Mouse (Mus musculus): ENCODE data around the gene Speg. TPM values are rescaled to one million over a fixed set of nuclear protein-coding genes. Genes with fewer than 3 reads are reported as not detected.
A peak's percentile ranks its signal among the peaks of the same experiment; 100 is the strongest.

Speg gene
- total RNA-seq, 2 experiments from 2014 or later, result 268 to 311 TPM

DNA sequence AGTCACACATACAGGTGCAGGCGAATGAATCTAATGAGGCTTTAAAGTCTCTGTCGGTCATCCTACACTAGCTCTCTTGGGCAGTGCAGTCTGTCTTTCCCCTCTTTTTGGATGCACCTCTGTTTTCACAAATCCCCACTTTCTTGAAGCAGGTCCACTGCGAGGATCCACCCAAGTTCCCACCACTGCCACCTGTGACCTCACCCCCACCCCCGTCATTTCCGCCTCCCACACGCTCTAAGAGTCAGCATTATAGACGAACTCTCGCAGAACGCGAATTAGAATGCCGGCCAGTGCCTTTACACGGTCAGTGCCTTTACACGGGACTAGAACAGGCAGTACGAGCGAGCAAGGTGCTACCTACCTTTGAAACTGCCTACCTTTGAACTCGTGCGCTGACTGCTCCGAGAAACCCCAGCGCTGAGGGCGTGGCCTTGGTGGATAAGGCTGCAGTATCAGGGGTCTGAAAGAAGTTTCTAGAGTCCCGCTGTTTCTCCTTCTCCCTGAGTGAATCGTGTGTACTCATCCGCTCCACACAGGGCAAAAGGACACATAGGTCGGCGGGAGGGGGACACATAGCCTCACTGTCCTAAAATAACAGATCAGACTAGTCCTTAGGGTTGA lies 5.6 kb upstream of the Speg start:
- peak; percentile 37 for DNase-seq
- peak overlapping the region; percentile 66 for H3K4me3 ChIP-seq
- intact Hi-C loops (cut with DNase I), result no loop called here
- H3K27ac ChIP-seq, result peak overlapping the region; percentile 95
- TF ChIP-seq CTCF (IDR thresholded peaks at IDR 0.05), result no peak

DNA sequence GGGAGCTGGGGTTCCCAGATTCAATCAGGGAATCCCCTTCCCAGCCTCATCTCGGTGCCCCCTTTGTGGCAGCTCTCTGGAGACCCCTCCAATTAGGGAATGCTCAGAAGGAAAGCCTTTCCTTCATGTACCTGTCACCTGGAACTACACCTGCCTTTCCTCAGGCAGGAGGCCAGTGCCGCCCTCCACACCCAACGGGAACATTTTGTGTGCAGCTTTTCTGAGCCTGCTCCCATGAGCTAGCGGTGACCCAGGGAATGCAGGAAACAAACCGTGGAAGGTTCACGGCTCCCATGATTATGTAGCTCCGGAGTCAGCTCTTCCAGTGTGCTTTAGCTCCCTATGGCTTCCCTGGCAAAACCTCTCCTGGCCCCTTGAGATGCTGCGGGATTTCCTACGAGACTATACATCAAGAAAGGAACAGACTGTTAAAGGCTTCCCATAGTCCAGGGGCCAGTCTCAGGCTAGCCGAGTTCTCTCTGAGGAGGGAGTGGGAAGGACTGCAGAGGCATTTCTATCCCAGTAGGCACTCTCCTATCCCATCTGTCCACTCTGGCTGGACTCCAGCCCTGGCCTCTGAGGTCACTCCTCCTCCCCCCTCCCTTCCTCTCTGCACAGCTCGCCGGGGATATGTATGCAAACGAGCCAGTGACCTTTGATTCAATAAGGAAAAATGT lies 5.0 kb upstream of the Speg start:
- Histone ChIP-seq H3K27ac (peak overlapping the region; percentile 95), H3K4me3 (peak overlapping the region; percentile 66)
- intact Hi-C loops (cut with DNase I), result loop anchor here (5.0 kb wide), 1 partner anchor 37 kb away; no protein-coding TSS in a partner anchor
- no peak for TF ChIP-seq CTCF (IDR thresholded peaks at IDR 0.05)
- peak; percentile 92 for DNase-seq

DNA sequence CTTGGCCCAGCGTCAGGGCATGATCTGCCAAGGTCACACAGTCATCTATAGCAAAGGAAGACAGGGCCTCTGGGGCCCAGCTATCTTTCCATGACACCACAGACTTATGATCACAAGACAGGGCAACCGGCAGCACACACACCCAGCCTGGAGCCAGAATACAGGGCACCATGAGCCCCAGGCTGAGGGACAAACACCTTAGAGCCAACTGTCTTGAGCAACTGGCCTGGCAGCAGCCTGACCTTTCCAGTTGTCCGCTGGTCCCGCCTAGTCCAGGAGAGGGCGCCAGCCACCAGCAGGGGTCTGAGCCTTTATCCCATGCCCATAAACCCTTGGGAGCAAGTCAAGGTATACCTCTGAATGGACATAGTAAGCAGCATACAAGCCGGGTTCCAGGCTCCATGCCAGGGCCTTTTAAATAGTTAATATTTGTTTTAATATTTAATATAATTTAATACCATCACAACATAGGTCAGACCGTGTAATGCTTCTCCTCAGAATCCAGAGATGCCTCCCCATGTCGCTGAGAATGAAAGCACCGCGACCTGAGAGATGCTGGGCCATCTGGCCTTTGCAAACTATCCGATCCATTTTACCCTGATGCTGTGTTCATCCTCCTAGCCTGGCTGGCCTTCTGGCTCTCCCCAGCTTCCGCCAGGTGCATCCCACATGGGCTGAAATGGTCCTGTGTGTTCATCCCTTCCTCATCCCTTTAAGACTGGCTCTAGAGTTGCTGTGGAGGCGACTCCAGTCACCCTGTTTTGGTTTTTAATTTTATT lies 3.6 kb upstream of the Speg start:
- peak; percentile 87 for TF ChIP-seq CTCF (IDR thresholded peaks at IDR 0.05)
- intact Hi-C loops (cut with DNase I), result loop anchor here (1.0 to 5.0 kb wide), 2 partner anchors 27 to 36 kb away; no protein-coding TSS in a partner anchor
- H3K4me3 ChIP-seq, result peak overlapping the region; percentile 78
- DNase-seq, result peak; percentile 95
- peak overlapping the region; percentile 99 for H3K27ac ChIP-seq

DNA sequence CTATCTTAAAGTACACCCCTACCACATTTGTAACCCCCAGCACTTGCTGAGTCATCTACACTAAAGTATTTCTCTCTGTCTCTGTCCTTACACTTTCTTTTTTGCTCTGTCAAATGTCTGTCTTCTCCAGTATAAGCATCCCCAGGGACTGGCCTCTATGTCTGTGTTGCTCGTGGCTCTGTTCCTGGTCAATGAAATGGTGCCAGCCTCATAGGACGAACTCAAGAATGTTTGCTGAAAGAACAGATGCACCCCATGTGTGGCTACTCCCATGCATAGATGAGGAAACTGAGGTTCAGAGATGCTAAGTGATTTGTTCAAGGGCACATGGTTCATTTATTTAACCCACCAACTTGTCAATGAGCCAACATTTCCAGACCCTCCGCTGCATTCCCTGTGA lies 2.6 kb upstream of the Speg start:
- intact Hi-C loops (cut with DNase I), result loop anchor here (5.0 kb wide), 1 partner anchor 35 kb away; no protein-coding TSS in a partner anchor
- H3K27ac ChIP-seq, result peak overlapping the region; percentile 99
- DNase-seq, result peak; percentile 23
- peak overlapping the region; percentile 78 for H3K4me3 ChIP-seq
- TF ChIP-seq CTCF (IDR thresholded peaks at IDR 0.05), result no peak

DNA sequence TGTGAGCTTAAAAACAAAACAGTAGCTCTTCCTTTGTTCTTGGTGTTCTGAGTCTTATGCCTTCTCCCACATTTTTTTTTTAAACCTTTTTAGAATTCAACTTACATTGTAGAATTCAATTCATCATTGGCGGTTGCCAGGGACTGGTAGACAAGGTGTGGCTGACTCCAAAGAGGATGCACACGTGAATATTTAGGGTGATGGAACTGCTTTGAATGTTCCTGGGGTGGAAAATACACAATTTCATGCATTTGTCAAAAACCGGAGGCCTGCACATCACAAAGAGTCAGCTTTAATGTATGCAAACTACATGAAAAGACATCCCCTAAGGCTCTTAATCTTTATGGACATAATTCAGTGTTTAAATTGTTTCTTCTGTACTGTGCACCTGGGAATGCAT lies 1.8 kb upstream of the Speg start:
- DNase-seq, result no peak
- peak overlapping the region; percentile 99 for H3K27ac ChIP-seq
- intact Hi-C loops (cut with DNase I), result loop anchor here (5.0 kb wide), 1 partner anchor 34 kb away; no protein-coding TSS in a partner anchor
- no peak for TF ChIP-seq CTCF (IDR thresholded peaks at IDR 0.05)
- H3K4me3 ChIP-seq, result peak overlapping the region; percentile 78

DNA sequence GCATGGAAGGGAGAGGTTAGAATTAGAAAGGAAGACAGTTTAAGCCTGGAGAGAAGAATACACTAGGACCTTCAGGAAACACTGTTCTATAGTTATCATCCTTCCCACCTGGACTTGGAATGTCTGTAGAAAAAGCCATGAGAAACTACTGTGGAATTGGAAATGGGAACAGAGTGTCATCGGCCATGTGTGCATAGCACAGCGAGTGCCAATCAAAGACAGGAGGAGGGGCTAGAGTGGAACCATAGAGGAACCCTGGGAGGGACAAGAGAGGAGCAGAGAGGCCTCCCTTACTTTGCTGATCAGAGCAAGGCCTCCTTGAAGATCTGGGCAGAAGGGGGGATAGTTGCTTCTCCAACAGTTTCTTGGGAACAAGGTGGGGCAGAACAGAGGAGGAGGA lies 4.1 kb downstream of the Speg start:
- peak overlapping the region; percentile 78 for H3K4me3 ChIP-seq
- H3K27ac ChIP-seq, result peak overlapping the region; percentile 99
- TF ChIP-seq CTCF (IDR thresholded peaks at IDR 0.05), result no peak
- intact Hi-C loops (cut with DNase I), result no loop called here
- DNase-seq, result peak; percentile 60

DNA sequence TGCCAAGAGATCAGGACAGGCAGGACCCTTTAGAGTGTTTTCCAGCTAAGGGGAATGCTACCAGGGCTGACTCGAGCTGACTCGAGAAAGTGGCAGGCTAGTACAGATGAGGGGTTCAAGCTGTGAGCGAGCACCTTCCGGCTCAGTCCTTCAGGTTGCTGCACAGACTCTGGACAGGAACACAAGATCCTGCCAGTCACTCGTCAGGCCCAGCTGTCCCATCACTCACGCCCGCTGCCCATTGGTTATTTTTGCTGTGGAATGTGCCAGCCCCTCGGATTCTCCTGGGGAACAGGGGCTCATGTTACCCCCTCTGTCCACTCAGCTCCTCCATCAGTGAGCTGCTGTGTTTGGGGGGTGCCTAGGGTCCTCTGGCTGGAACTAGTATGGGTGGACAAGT lies 4.8 kb downstream of the Speg start:
- no peak for TF ChIP-seq CTCF (IDR thresholded peaks at IDR 0.05)
- peak; percentile 91 for DNase-seq
- H3K4me3 ChIP-seq, result peak overlapping the region; percentile 78
- H3K27ac ChIP-seq, result peak overlapping the region; percentile 99
- intact Hi-C loops (cut with DNase I), result no loop called here

DNA sequence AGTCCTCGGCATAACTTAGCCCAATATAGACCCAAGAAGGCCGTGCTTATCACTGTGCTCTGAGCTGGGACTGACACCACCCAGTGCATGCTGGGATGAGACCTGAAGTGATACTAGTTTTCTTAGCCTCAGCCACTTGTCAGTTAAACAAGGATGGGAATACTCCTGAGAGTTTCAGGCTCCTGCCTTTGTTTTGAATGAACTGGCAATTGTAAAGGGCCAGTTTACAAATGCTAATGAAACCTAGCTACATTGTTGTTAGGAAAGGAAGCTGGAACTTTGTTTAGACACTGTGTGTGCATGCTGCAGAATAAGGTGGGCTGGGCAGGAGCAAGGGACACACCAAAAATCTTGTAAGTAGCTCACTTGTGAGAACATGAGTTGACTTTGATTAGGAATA lies 5.9 kb downstream of the Speg start:
- Histone ChIP-seq H3K27ac (peak overlapping the region; percentile 99), H3K4me3 (peak overlapping the region; percentile 78)
- TF ChIP-seq CTCF (IDR thresholded peaks at IDR 0.05), result no peak
- intact Hi-C loops (cut with DNase I), result no loop called here
- DNase-seq, result no peak

DNA sequence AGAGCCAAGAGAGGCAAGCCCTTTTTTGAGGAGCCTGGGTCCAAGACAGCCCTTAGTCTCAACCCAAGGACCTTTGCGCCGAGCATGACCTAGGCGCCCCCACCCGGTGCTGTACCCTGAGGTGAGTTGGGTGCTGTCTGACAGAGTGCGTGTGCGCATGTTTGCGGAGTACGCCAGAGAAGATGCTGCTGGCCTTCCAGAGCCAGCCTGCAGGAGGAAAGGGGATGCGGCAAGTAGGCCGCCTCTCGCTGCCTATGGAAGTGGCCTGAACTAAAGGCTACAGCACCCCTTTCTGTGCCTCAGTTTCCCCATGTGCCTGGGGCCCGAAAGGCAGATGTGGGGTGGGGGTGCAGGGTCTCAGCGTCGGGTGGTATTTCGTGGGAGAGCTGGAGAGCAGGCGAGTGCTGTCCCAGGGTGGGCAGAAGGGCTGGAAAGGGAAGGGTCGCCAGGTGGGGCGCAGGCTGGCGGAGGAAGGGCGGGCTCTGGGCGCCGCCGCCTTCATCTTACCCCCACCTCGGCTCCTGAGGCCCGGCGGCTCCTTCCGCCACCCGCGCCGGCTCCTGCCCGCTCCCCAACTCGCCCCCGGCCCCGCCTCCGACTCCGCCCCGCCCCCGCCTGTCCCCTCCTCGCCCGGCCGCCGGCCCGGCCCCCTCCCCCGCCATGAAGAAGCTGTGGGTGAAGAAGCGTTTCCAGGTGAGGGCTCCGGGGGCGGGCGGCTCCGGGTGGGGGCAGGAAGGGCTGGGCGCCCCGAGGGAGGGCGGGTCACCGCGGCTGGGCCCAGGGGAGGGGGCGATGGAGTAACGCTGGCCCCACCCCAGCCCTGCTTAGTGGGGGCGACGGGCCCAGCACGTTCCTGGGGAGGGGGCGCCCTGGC lies 6.6 kb downstream of the Speg start:
- peak; percentile 78 for DNase-seq
- Histone ChIP-seq H3K27ac (peak overlapping the region; percentile 99), H3K4me3 (peak overlapping the region; percentile 78)
- intact Hi-C loops (cut with DNase I), result no loop called here
- no peak; the same call in 1 of the 2 replicates for TF ChIP-seq CTCF (IDR thresholded peaks at IDR 0.05)

DNA sequence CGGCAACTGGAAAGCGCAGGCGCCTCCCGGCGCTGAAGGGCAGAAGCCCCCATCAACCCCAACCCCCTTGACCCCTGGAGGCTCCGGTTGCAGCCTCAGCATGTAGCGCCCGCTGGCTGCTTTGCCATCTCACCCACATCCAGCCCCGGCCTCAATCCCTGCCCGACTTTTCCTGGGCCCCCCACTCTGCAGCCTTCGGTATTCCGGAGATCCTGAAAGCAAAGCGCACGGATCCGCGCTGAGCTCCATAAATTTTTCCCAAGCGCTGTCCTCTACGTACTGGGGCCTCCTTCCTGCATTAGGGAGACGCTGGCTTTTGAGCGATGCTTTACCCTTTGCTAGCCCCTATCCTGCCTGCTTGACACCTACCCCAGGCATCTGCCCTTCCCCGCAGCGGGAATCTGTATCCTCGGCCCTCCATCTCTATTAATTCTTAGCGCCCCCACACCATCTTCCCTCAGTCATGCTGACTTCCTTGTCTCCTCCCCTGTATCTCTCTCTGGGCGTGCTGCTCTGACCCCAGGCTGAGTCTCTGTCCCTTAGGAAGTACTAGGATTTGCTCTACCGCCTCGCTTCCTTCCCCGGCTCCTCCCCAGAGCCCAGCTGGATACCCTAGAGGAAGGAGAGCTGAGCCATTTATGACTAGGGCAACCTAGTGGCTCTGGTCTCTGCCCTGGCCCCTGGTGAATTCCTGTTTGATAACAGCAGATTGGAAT lies 7.4 kb downstream of the Speg start:
- Histone ChIP-seq H3K27ac (peak overlapping the region; percentile 99), H3K4me3 (peak overlapping the region; percentile 78)
- no peak for TF ChIP-seq CTCF (IDR thresholded peaks at IDR 0.05)
- no peak for DNase-seq
- intact Hi-C loops (cut with DNase I), result no loop called here

DNA sequence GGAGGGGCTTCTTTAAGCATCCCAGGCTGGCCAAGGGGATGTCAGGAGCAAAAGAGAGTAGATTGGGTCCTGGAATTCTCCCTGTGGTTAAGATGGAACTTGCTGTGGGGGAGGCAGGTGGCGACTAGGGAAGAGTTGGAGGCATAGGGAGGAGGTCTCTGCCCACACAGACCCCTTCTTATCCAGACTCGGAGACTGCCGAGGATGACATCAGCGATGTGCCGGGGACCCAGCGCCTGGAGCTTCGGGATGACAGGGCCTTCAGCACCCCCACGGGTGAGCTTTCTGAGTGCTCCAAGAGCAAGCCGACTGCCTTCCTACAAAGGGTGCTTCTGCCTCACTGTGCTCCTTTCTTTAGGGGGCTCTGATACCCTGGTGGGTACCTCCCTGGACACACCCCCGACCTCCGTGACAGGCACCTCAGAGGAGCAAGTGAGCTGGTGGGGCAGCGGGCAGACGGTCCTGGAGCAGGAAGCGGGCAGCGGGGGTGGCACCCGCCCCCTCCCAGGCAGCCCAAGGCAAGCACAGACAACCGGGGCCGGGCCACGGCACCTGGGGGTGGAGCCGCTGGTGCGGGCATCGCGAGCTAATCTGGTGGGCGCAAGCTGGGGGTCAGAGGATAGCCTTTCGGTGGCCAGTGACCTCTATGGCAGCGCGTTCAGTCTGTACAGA lies 9.5 kb downstream of the Speg start:
- no peak for TF ChIP-seq CTCF (IDR thresholded peaks at IDR 0.05)
- Histone ChIP-seq H3K27ac (peak overlapping the region; percentile 79), H3K4me3 (no peak overlapping the region)
- DNase-seq, result no peak
- intact Hi-C loops (cut with DNase I), result no loop called here
